Mouse (Mus musculus) stomach, postnatal 0 days (tissue): ENCODE data around the gene Atg4c. TPM values are rescaled to one million over a fixed set of nuclear protein-coding genes. Genes with fewer than 3 reads are reported as not detected.

Source experiments
- ATAC-seq: fragments of 200-750 bp; cut with Nextera tagmentation; 2 replicates; pipeline ENCODE4 v1.8.0; 2017; ENCODE audit not compliant: low FRiP score, low TSS enrichment
- DNase-seq: peaks from one replicate; pipeline ENCODE4 v3.0.0-alpha.2; 2016; ENCODE audit warnings: low spot score
- H3K27ac ChIP-seq: fragments of 300-500 bp; sonication (generic); replicated peaks from 2 replicates; pipeline ENCODE4 v1.5.1; 2014; ENCODE audit warnings: mild to moderate bottlenecking, control low read depth
- H3K27me3 ChIP-seq: fragments of 300-500 bp; sonication (generic); 2 replicates; pipeline ENCODE4 v1.6.1; 2014; ENCODE audit warnings: low read length; ENCODE audit not compliant: control insufficient read depth, insufficient read depth
- H3K36me3 ChIP-seq: fragments of 300-500 bp; sonication (generic); 2 replicates; pipeline ENCODE4 v1.6.1; 2014; ENCODE audit warnings: low read length, mixed read lengths; ENCODE audit not compliant: control insufficient read depth, insufficient read depth
- H3K4me1 ChIP-seq: fragments of 300-500 bp; sonication (generic); replicated peaks from 2 replicates; pipeline ENCODE4 v1.6.1; 2014; ENCODE audit warnings: antibody characterized with exemption; ENCODE audit not compliant: control insufficient read depth, insufficient read depth
- H3K4me2 ChIP-seq: fragments of 300-500 bp; sonication (generic); replicated peaks from 2 replicates; pipeline ENCODE4 v1.6.1; 2014; ENCODE audit warnings: low read depth, mild to moderate bottlenecking, control low read depth, moderate library complexity
- H3K4me3 ChIP-seq: fragments of 300-500 bp; sonication (generic); 2 replicates; pipeline ENCODE4 v1.5.1; 2014; ENCODE audit warnings: low read depth, low read length, control low read depth
- H3K9ac ChIP-seq: fragments of 300-500 bp; sonication (generic); 2 replicates; pipeline ENCODE4 v1.6.1; 2014; ENCODE audit warnings: mild to moderate bottlenecking, low read length, control low read depth, mixed read lengths
- H3K9me3 ChIP-seq: fragments of 300-500 bp; sonication (generic); 2 replicates; pipeline ENCODE4 v1.6.1; 2016; ENCODE audit warnings: low read length; ENCODE audit not compliant: control insufficient read depth
- CTCF ChIP-seq: IDR thresholded peaks from 2 replicates; pipeline ENCODE4 v1.5.1; 2016; ENCODE audit warnings: antibody characterized with exemption, low read depth, mild to moderate bottlenecking, moderate library complexity
- EP300 ChIP-seq: optimal IDR thresholded peaks from 2 replicates; pipeline ENCODE3; 2016; ENCODE audit warnings: antibody characterized with exemption
- WGBS: fragments of 180-500 bp; shearing (Covaris S2); extraction: QIAGEN DNeasy Blood & Tissue Kit; methylation state at CpG from one replicate; pipeline ENCODE4 v1.1.7; 2014; 5-methylcytosine and 5-hydroxymethylcytosine counted together
- polyA plus RNA-seq: library from polyadenylated mRNA; unstranded; fragments of >200 nt; fragmentation: Nextera tagmentation; extraction: Ambion mirVana; gene quantifications from 2 replicates; pipeline ENCODE4 v1.2.1, GENCODE M21; 2015

Gene Atg4c
- polyA plus RNA-seq, 1 experiment from 2014 or later = 7.3 TPM

DNA sequence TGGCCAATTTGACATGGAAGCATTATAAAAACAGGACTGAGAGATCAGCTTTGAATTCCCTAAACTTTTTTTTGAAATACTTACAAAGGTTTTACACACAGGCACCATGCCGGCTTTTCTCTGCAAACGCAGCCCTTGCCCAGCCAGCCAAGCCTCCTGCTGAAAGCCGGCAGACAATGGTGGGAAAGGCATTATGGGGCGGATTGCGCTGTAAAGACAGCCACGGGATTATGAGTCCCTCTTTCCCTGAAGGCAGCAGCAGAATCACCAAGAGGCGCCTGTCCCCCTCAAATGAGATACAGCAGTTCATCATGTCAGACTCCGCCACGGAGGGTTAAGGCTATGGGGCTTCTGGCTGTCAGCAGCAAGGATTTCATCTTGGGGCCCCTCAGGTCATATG lies 79.1 kb downstream of the Atg4c start:
- TF ChIP-seq EP300 = no peak
- no peak for TF ChIP-seq CTCF
- WGBS = 58% methylated on average over 9 of the region's 9 CpGs

DNA sequence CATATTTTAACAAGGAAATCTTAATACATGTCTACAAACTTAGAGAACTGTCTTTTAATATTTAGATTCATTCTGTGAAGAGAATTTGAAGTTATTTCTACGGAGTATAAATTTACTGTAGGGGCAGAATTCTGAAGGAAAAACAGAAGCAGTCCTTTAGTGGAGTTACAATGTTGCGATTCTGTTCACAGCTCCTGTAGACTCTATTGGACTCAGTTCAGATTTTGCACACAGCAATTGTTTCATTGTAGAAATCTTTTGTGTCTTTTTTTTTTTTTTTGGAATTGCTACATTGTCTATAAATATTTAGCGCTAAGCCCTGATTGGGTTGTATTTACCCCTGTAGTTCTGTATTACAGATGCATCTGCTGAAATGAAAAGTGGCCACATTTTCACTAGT lies 79.7 kb downstream of the Atg4c start:
- 93% methylated on average over 3 of the region's 3 CpGs for WGBS
- H3K4me1 ChIP-seq = no peaks in the 10 kb centered on the region
- no peaks in the 10 kb centered on the region for H3K27me3 ChIP-seq
- no peaks in the 10 kb centered on the region for H3K9me3 ChIP-seq
- no peak overlapping the region for H3K27ac ChIP-seq
- no peak for ATAC-seq
- H3K4me3 ChIP-seq = no peak overlapping the region
- H3K9ac ChIP-seq = no peak overlapping the region
- no peak overlapping the region for H3K4me2 ChIP-seq
- H3K36me3 ChIP-seq = no peaks in the 10 kb centered on the region
- DNase-seq = no peak
- TF ChIP-seq EP300 (no peak), CTCF (no peak)

More for the DNA sequence above, 79.1 kb downstream of the Atg4c start:
- H3K4me3 ChIP-seq = no peak overlapping the region
- H3K27ac ChIP-seq = no peak overlapping the region
- H3K9me3 ChIP-seq = no peaks in the 10 kb centered on the region
- H3K36me3 ChIP-seq = no peaks in the 10 kb centered on the region
- H3K4me2 ChIP-seq = no peak overlapping the region
- no peak overlapping the region for H3K9ac ChIP-seq
- H3K4me1 ChIP-seq = no peaks in the 10 kb centered on the region
- H3K27me3 ChIP-seq = no peaks in the 10 kb centered on the region
- ATAC-seq = no peak
- no peak for DNase-seq

DNA sequence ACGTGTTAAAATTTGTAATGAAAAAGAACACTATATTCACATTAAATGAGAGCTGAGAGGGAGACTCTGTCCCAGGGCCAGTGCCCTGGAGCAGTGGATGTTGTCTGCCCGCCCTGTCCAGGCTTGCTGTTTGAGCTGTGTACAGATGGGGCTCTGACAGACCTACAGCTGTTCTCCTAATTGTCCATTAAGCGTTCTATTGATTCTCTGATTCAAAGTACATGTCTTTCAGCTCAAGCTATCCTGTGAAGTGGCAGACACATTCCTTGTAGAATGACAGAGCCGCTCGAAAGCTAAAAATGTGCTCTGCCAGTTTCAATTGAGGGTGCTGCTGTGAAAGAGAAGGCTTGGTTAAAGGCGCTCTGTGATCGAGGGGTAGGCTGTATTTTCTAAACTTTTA lies 80.2 kb downstream of the Atg4c start:
- Histone ChIP-seq H3K36me3 (no peaks in the 10 kb centered on the region), H3K4me3 (no peak overlapping the region), H3K4me2 (no peak overlapping the region), H3K27me3 (no peaks in the 10 kb centered on the region), H3K4me1 (no peaks in the 10 kb centered on the region), H3K27ac (no peak overlapping the region), H3K9me3 (no peaks in the 10 kb centered on the region), H3K9ac (no peak overlapping the region)
- ATAC-seq (no peak), DNase-seq (no peak)
- WGBS = 78% methylated on average over 7 of the region's 7 CpGs
- TF ChIP-seq CTCF (no peak), EP300 (no peak)

DNA sequence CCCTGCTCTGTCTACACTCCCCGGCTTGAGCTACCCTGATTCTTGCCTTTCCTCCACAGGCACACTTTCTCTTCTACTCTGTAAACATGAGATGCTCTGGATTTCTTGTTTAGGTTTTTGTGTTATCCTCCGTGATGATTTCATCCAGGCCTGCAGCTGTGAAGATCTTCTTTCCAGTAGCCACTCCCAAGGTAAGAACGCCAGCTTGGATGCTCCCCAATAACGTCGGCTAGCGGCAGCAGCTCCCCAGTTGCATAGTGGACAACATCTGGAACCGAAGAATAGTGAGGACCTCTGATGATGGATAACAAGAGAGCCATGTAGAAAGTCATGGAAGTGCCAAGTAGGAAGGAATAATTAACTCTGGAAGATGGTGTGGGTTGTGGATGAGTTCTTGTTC lies 85.1 kb downstream of the Atg4c start:
- H3K9ac ChIP-seq = no peak overlapping the region
- WGBS = 75% methylated on average over 7 of the region's 7 CpGs

DNA sequence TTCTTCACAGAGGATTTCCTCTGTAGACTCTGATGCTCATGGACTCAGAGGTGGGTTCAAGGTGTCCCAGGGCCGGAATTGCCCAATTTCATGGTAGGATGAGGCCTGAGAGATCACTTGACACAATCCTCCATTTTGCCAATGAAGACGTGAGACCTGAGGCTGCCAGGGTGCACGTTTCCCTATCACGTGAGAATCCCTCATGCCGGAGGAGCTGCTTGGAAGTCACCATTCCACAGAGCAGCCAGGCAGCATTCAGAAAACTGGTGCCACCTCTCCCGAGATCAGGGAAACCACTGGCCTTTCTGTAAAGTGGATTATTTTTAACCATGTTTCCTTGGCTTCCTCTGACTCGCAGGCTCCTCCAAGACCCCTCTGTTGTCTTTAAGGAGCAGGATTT lies 88.0 kb downstream of the Atg4c start:
- no peak overlapping the region for H3K4me2 ChIP-seq
- H3K4me3 ChIP-seq = no peak overlapping the region
- no peaks in the 10 kb centered on the region for H3K4me1 ChIP-seq
- H3K36me3 ChIP-seq = no peaks in the 10 kb centered on the region
- no peak for ATAC-seq
- H3K27ac ChIP-seq = no peak overlapping the region
- 87% methylated on average over 7 of the region's 7 CpGs for WGBS
- no peak for DNase-seq
- TF ChIP-seq EP300 (no peak), CTCF (no peak)
- H3K9ac ChIP-seq = no peak overlapping the region
- no peaks in the 10 kb centered on the region for H3K27me3 ChIP-seq
- no peaks in the 10 kb centered on the region for H3K9me3 ChIP-seq

More for the DNA sequence above, 85.1 kb downstream of the Atg4c start:
- ATAC-seq (no peak), DNase-seq (no peak)
- Histone ChIP-seq H3K4me3 (no peak overlapping the region), H3K9me3 (no peaks in the 10 kb centered on the region), H3K4me2 (no peak overlapping the region), H3K4me1 (no peaks in the 10 kb centered on the region), H3K27ac (no peak overlapping the region), H3K27me3 (no peaks in the 10 kb centered on the region), H3K36me3 (no peaks in the 10 kb centered on the region)
- TF ChIP-seq EP300 = no peak
- TF ChIP-seq CTCF = no peak

DNA sequence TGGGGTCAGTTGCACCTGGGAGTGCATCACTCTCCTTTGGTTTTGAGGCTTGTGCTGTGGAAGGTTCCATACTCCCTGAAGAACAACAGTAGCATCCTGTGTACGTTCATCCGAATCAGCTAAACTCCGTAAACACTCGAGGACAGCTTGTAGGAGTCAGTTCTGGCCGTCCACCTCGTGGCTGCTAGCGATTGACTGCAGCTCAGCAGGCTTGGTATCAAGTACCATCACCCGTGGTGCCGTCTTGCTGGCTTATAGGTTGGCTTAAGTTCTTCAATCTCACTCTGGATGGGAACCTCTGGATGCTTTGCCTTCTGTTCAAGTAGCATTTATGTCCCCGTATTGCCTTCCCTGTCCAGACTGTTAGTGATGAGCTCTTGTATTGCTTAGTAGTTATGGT lies 95.6 kb downstream of the Atg4c start:
- TF ChIP-seq CTCF = no peak
- TF ChIP-seq EP300 = no peak
- DNase-seq = no peak
- no peaks in the 10 kb centered on the region for H3K9me3 ChIP-seq
- ATAC-seq = no peak
- 87% methylated on average over 10 of the region's 10 CpGs for WGBS
- H3K27me3 ChIP-seq = no peaks in the 10 kb centered on the region
- H3K4me2 ChIP-seq = no peak overlapping the region
- H3K9ac ChIP-seq = no peak overlapping the region
- no peak overlapping the region for H3K4me3 ChIP-seq
- no peak overlapping the region for H3K27ac ChIP-seq
- H3K36me3 ChIP-seq = no peaks in the 10 kb centered on the region; the same call in 1 of the 2 replicates
- H3K4me1 ChIP-seq = no peaks in the 10 kb centered on the region
